Mouse (Mus musculus) splenic B cell, adult 2 months (primary cell): ENCODE measurements around the gene Fam193a.

Experiments
- DNase-seq: peaks from one replicate; pipeline ENCODE4 v3.0.0-alpha.2; 2011; ENCODE audit warnings: low read depth, low spot score
- H3K27me3 ChIP-seq: 2 replicates; pipeline ENCODE4 v1.6.1; 2012; ENCODE audit warnings: mild to moderate bottlenecking, low read length, moderate library complexity, mixed read lengths; ENCODE audit not compliant: control insufficient read depth, poor library complexity, insufficient read depth, severe bottlenecking
- H3K36me3 ChIP-seq: 2 replicates; pipeline ENCODE4 v1.6.1; 2012; ENCODE audit warnings: mild to moderate bottlenecking, low read length, moderate library complexity, mixed read lengths; ENCODE audit not compliant: control insufficient read depth, poor library complexity, insufficient read depth, severe bottlenecking

Fam193a gene

GRCm38 (mm10) chr5:34530687-34531086 is 161.0 kb downstream of the Fam193a start:
- no peak for DNase-seq
- H3K27me3 ChIP-seq = no peaks in the 10 kb centered on the region
- H3K36me3 ChIP-seq = peaks cover 4% of the 10 kb centered on the region

- Histone ChIP-seq H3K36me3 (peaks cover 4% of the 10 kb centered on the region), H3K27me3 (no peaks in the 10 kb centered on the region)
- DNase-seq = no peak
These were observed 163.3 kb downstream of the Fam193a start for GRCm38 (mm10) chr5:34533066-34533465.

GRCm38 (mm10) chr5:34533820-34534219 is 164.1 kb downstream of the Fam193a start:
- DNase-seq = no peak
- peaks cover 4% of the 10 kb centered on the region for H3K36me3 ChIP-seq
- H3K27me3 ChIP-seq = no peaks in the 10 kb centered on the region

- Histone ChIP-seq H3K36me3 (peaks cover 4% of the 10 kb centered on the region), H3K27me3 (no peaks in the 10 kb centered on the region)
- no peak for DNase-seq
These were observed 165.2 kb downstream of the Fam193a start for GRCm38 (mm10) chr5:34534776-34535581.

GRCm38 (mm10) chr5:34535831-34536230 is 166.1 kb downstream of the Fam193a start:
- Histone ChIP-seq H3K27me3 (no peaks in the 10 kb centered on the region), H3K36me3 (peaks cover 4% of the 10 kb centered on the region)
- no peak for DNase-seq
